Mouse (Mus musculus): ENCODE data around the gene Mctp1. TPM values are rescaled to one million over a fixed set of nuclear protein-coding genes. Genes with fewer than 3 reads are reported as not detected.

The Mctp1 gene
- total RNA-seq, 2 experiments from 2014 or later = 20.5 to 44.8 TPM

DNA sequence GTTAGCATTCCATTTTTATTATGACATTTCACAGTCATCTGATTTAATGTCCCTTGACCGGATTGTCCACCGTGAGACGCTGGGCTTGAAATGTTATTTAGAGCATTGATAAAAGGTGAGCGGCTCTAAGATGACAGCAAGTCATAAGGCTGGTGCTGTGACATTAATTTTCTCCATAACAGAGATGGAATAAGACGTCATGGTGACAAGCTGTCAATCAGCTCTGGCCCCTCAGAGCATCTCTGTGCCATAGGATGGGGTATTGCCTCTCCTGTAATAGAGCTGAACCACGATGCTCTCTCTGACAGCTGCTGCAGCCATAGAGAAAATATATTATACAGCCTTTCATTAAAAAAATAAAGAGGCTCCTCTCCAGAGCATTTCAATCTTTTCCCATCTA is 419.5 kb downstream of the Mctp1 start:
- no peak for ATAC-seq (replicated peaks; ENCODE audit: low FRiP score, poor library complexity, severe bottlenecking)

DNA sequence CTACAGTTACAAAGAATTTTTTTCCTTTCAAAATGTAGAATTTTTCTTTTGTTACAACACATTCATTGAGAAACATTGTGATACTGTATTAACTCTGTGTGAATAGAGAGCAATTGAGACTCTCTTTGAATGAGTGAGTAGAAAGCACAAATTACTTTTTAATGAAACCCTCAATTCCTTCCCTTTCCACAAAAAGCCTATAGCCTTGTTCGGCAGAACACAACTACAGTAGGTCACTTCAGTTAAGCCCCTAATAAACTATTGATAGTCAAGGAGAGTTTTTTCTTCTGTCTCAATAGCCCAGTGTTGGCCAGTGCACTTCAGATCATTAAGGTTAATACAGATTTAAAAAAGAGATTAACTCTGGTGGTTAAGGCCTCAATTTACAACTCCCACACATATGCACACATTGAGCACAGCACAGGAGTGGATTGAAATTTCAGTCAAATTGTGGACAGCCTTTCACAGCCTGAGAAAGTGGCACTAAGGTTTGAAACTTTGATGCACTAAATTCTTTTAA is 424.6 kb downstream of the Mctp1 start:
- ATAC-seq (replicated peaks; ENCODE audit: low FRiP score, poor library complexity, severe bottlenecking) = no peak

DNA sequence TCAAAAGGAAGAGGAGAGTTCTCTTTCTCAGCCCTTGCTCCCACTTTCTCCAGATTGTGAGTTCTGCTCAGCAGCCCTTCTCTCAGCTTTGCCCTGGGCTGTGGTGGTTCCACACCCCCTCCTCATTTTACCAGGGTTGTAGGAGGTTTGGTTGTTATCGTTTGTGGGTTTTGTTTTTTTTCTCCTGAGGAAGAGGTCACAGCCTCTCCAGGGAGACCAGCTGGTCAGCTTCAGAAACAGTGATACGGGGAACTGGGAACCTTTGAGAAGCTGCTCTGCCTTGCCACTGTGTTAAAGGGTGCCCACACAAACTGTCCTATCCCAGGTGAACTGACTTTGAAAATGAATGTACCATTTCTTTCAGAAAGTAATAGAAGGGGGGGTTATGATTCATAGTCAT is 425.5 kb downstream of the Mctp1 start:
- ATAC-seq (replicated peaks; ENCODE audit: low FRiP score, poor library complexity, severe bottlenecking) = no peak

- no peak for ATAC-seq (replicated peaks; ENCODE audit: low FRiP score, poor library complexity, severe bottlenecking)
These were observed 426.2 kb downstream of the Mctp1 start for GRCm38 (mm10) chr13:76810496-76810939.

GRCm38 (mm10) chr13:76823083-76823482 is 438.7 kb downstream of the Mctp1 start:
- ATAC-seq (replicated peaks; ENCODE audit: low FRiP score, poor library complexity, severe bottlenecking) = no peak

DNA sequence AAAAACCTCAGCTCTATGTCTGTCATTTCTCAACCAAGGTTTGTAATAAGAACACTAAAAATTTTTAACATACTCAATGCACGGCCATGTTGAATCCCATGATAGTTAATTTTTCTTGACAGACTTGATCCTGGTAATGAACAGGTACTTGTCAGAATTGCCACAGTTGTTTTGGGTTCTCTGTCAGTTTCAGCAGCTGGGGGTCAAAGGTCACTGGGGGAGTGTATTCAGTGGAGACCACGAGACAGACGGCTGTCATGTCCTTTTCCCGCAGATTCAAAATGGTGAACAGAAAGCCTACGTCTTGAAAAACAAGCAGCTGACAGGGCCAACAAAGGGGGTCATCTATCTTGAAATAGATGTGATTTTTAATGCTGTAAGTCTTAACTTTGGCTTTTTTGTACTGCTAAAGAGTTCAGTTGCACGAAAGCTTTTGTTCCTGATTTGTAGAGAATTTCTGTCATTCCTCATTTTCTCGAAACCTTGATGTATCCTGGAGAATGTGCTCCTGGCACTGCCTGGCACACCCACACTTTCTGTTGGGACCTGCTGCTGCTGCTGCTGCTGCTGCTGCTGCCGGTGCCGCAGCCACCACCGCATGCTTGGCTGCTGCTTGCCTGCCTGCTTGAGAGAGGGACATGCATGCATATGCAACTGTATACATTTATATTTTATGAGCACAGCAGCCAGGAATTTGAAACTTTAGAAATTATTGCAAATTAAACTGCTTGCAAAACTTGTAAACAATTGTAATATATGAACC is 440.8 kb downstream of the Mctp1 start:
- no peak for ATAC-seq (replicated peaks; ENCODE audit: low FRiP score, poor library complexity, severe bottlenecking)

DNA sequence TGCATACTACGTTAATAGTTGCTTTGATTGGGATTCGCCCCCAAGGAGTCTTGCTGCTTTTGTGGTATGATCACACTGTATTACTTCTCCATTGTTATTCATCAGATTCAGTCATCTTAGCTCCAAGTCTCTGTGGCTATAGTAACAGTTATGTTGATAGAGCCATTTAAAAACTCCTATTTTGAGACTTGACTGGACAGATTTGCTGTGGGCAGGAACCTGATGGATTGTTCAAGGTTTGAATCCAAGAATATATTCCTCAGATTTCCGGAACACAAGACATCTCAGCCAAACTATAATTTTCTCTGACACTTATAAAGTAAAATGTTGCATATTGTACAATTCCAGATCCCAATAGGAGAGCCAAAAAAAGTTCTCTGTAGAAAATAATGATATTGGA is 443.4 kb downstream of the Mctp1 start:
- no peak for ATAC-seq (replicated peaks; ENCODE audit: low FRiP score, poor library complexity, severe bottlenecking)

DNA sequence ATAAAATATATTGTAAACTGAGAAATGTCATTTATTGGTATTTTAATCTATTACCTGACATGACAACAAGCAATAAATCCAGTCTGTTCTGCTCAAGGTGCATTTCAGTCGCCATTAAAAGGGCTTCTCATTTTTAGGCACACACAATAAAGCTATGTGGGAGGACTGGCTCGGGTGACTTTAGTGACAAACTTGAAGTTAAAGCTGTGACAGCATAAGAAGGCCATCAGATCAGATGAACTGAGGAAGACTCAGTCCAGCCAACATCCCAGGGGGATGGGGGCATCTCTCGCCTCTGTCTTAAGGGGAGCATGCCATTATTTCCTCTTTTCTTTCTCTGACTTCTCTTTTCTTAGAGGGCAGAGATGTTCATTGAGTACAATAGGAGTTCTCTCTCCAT is 453.7 kb downstream of the Mctp1 start:
- no peak for ATAC-seq (replicated peaks; ENCODE audit: low FRiP score, poor library complexity, severe bottlenecking)

- ATAC-seq (replicated peaks; ENCODE audit: low FRiP score, poor library complexity, severe bottlenecking) = no peak
These were observed 456.4 kb downstream of the Mctp1 start for GRCm38 (mm10) chr13:76840712-76841111.

DNA sequence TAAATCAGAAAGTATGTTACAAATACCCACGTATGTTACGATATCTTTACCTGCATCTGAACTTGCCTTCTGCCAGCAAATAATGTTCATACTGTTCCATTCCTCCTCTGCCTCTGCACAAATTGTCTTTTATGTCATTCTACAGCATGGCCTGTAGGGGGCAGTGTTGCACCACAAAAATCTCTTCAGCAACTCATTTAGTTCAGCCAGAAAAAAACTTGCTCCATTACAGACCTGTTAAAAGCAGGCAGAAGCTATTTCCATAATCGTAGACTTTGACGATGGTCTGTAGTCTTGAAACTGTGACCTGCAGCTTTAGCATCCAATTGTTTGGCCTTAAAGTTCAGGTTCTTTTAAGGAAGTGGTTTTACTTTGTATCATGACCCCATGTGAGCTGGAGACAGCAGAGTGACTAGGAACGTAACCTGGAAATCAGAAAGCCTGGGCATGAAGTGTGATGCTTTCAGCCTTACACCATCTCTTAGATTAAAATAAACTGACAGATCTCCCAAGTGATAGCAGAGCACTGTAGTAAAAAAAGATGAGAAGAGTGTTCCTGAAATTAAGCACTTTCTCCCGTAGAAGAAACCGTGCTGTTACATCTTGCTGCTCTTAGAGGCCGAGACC is 460.4 kb downstream of the Mctp1 start:
- ATAC-seq (replicated peaks; ENCODE audit: low FRiP score, poor library complexity, severe bottlenecking) = peak; percentile 64; the same call in 1 of the 2 replicates

DNA sequence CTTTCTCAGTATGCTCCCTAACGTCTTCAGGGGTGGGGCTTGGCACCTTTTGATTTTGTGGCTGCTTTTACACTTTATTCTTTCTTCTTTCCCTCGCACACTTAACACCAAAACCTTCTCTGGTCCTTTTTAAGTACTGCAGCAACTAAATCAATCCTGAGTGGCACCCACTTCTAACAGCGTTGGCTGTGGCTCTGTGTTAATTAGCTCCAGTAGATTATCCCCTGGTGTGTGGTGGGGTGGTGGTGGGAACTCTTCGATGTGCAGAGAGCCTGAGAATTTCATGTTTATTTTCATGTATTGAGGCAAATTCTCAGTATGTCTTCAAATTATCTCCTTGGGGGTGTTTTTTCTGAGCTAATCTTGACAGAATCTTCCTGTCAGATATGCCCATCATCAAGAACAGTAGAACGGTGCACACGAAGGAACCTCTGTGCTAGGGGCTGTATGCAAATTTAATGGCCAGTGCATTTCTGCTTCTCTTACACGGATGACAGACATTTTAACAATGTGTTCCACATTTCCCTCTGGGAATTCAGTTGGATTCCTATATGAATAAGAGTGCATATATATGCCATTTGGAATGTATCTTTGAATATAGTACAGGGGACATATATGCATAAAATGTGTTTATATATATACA is 466.2 kb downstream of the Mctp1 start:
- ATAC-seq (replicated peaks; ENCODE audit: low FRiP score, poor library complexity, severe bottlenecking) = no peak

DNA sequence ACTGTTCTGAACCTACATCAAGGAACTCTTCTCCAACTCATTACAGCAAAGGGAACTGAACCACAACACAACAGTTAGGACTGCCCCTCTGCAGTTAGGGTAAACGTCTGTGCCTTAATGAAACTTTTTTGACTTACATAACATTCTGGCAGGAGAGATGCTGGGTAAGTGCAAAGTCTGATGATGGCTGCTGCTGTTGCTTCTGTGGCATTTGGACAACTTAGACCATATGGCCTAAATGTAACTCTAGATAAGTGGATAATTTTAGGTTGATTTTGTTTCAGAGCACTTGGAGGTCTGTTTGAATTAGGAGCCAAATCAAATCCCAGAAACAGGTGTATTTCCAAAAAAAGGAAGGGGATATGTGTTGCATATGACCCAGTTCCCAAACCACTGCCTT is 470.0 kb downstream of the Mctp1 start:
- no peak for ATAC-seq (replicated peaks; ENCODE audit: low FRiP score, poor library complexity, severe bottlenecking)

DNA sequence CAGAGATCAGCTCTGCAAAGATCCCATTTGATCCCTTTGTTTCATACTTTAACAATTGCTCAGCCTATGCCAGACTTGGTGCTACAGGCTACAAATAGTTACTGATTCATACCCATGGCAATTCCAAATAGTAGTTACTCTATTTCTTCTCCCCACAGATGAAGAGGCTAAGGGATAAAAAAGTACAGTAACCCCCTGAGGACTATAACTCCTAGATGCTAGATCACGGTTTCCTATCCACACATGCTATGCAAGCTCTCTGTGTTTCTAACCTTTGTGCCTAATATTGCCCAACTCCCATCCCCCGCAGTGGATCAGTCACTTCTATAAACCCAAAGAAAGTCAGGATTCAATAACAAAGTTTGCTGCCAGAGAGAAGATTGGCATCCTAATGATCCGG is 470.7 kb downstream of the Mctp1 start:
- ATAC-seq (replicated peaks; ENCODE audit: low FRiP score, poor library complexity, severe bottlenecking) = no peak

GRCm38 (mm10) chr13:76857024-76857423 is 472.7 kb downstream of the Mctp1 start:
- no peak for ATAC-seq (replicated peaks; ENCODE audit: low FRiP score, poor library complexity, severe bottlenecking)

GRCm38 (mm10) chr13:76858078-76858482 is 473.7 kb downstream of the Mctp1 start:
- ATAC-seq (replicated peaks; ENCODE audit: low FRiP score, poor library complexity, severe bottlenecking) = no peak

- no peak for ATAC-seq (replicated peaks; ENCODE audit: low FRiP score, poor library complexity, severe bottlenecking)
These were observed 486.0 kb downstream of the Mctp1 start for GRCm38 (mm10) chr13:76870291-76870690.

GRCm38 (mm10) chr13:76877887-76878763 is 493.8 kb downstream of the Mctp1 start:
- ATAC-seq (replicated peaks; ENCODE audit: low FRiP score, poor library complexity, severe bottlenecking) = no peak

DNA sequence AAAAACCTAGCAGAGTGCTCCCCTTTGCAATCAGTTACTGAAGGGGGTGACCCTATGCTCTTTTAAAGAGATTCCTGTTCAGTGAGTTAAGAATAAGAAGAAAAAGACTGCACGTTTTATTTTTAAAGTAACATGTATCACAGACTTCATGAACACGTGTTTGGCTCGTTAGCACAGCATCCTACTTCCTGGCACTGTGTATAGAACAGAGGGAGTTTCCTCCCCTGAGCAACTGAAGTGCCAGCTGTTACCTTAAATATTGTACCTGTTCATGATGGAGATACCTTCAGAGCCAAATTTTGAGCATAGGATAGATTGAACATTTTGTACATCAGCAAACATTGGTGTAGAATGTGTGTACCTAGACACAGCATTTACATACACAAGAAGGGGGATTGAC is 494.7 kb downstream of the Mctp1 start:
- ATAC-seq (replicated peaks; ENCODE audit: low FRiP score, poor library complexity, severe bottlenecking) = no peak

DNA sequence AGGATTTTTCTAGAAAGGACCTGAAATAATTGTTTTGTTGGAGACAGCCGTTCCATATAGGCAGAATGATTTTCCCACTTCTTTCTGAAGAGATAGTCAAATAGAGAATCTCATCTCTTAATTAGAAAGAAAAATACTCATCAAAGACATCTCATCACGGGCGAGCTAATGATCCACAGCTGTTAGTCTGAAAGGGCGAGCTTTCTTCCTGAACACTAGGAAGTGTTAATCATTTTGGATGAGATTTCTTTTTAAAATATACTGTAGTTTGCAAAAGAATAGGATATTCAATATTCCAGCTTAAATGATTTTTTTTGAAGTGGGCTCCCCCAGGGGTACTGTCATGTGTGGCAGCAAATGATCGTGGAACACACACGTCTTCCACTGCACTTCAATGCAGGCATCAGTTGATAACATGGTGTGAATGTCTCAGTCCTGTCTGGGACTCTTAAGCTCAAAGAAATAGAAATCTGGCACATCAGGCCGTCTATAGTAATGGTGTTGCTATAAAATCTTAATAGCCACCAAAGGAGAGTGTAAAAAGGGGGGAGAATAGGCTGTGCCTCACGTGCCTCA is 500.3 kb downstream of the Mctp1 start:
- ATAC-seq (replicated peaks; ENCODE audit: low FRiP score, poor library complexity, severe bottlenecking) = no peak

DNA sequence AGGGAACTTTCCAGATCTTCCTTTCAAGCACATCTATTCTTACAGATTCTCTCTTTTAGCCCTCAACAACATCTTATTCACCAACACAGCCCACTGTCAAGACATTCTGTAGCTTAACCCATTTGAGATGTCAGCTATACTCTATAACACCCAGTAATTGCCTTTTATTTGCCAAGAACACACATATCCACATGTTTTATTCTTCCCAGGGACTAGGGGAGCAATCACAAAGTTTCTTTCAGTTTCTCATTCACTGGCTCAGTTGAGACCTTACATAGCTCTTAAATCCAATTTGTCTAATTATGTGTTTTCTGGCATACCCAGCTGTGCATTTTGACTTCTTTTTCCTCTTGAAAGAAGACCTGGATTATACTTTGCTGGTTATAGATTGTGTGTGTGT is 508.7 kb downstream of the Mctp1 start:
- ATAC-seq (replicated peaks; ENCODE audit: low FRiP score, poor library complexity, severe bottlenecking) = no peak
